Mouse (Mus musculus): ENCODE measurements around the gene Fam189a1. TPM values are rescaled to one million over a fixed set of nuclear protein-coding genes. Genes with fewer than 3 reads are reported as not detected.
A peak's percentile ranks its signal among the peaks of the same experiment; 100 is the strongest.

The Fam189a1 gene
- total RNA-seq, 2 experiments from 2014 or later = 68.2 to 70.8 TPM

- DNase-seq = peak; percentile 64 to 75
These were observed 206.2 kb downstream of the Fam189a1 start for GRCm38 (mm10) chr7:64949910-64950770.

DNA sequence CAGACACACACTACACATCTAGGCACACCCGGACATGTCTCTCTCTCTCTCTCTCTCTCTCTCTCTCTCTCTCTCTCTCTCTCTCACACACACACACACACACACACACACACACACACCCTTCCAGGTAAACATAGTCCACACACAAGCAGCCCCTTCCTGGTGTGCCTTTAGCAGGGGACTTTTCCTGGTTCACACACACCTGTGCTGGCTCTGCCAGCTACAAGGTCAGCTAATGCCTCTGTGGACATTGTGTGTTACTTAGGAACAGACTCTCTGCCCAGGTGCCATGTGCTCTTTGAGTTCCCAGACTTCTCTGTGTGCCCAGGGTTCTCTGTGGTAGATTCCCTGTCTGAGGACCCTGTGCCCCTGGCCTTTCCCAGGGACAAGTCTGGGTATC is 206.9 kb downstream of the Fam189a1 start:
- no peak for DNase-seq

- DNase-seq = no peak
These were observed 211.7 kb downstream of the Fam189a1 start for GRCm38 (mm10) chr7:64944686-64945085.

- DNase-seq = no peak
These were observed 212.2 kb downstream of the Fam189a1 start for GRCm38 (mm10) chr7:64944175-64944574.

DNA sequence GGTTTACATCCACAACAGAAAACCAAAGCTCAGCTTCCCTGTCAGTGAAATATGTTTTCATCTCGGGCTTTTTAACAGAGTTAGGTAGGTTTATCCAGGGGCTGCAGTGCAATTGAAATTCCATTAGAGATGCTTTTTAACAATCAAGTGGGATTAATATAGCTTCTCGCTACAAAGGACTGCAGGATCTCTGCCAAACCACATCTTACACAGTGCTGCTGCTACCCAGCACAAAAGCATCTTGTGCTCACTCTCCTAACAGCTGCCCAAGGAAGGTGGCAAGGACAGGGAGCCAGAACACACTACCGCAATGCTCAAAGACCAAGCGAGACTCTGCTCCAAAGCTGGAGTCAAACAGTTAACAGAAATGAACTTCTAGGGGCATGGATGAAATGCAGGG is 219.4 kb downstream of the Fam189a1 start:
- DNase-seq = no peak

DNA sequence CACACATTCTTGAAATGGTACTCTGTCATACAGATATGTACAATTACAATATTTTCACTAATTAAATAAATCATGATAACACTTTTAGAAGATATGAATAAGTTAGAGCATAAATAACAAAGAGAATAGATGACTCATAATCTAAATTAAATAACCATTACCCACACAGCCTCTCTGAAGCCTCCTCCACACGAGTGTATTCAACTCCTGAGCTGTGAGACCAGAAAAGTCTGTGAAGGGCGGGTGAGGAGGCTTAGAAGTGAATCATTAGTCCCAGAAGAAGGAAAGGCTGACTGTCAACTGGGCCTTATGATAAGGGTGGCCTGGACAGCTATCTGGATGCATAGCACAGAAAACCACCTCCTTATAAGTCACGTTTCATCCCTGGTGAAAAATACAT is 222.3 kb downstream of the Fam189a1 start:
- DNase-seq = no peak

GRCm38 (mm10) chr7:64930980-64931379 is 225.4 kb downstream of the Fam189a1 start:
- DNase-seq = no peak

DNA sequence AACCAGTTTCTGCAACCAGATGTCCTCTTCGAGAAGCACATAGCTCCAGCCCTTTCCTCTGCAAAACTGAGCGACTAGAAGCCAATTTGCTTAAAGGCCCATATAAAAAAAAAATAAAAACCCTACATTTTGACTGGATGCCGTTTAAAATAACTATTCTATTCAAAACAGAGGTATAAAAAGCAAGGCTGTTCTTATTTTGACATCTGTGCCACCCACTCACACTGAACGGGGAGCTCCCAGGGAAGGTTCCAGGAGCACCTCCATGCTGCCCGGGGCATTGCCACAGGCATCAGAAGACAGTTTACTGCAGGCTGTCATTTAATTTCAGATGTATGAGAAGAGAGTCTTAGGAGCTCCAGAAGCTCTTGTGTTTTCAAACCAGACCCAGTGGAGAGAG is 232.5 kb downstream of the Fam189a1 start:
- DNase-seq = peak in 1 of 2 experiments; percentile 26

GRCm38 (mm10) chr7:64921189-64921588 is 235.2 kb downstream of the Fam189a1 start:
- no peak for DNase-seq

DNA sequence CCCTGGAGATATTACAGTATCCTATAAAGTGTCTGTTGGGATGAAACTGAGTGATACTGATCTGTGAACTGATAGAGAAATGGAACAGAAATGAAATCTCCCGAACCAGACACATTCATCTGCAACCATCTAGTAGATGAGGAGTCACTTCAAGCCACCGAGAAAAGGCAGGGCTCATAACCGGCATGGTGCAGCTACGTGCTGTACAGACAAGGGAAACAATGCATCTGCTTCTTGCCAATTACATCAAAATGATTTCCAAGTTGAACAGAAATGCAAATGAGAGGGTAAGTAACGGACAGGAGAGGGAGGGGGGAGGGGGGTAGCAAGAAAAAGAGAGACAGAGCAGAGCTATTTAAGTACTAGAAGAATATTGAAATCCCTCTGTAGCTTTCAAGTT is 235.6 kb downstream of the Fam189a1 start:
- DNase-seq = no peak

DNA sequence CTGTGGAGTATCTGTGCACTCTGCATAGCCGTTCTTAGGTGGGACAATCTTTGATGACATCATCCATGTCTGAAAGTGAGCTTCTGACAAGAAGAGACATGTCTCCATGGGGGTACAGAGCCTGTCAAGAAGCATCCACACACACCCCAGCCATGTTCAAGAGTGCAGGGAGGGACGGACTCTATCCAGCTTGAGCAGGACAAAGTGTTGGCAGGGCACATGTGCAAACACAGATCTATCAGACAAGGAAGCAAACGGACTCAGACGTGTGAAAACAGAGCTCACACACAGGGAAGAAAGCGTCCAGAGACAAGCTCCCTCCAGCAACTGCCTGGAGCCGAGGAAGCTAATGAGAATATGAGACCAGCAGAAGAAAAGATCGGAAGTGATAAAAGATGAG is 239.7 kb downstream of the Fam189a1 start:
- DNase-seq = no peak

- peak in 1 of 2 experiments; percentile 23 for DNase-seq
These were observed 241.2 kb downstream of the Fam189a1 start for GRCm38 (mm10) chr7:64915121-64915520.

DNA sequence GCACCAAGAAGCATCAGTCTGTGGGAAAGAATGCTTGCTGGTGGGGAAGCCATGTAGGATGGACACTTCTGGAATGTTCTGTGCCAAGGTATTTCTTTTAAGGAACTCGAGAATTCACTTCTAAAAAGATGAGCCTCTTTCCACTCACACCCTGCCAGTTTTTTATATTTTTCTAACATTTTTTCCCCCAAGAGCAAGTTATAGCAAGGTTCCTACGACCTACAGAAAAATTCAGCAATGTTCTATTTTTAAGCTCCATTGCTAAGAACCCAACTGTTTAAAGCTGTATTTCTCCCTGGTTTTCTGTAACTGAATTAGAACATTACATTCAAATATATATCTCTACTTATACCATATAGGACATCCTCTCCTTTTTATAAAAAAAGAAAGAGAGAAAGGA is 244.4 kb downstream of the Fam189a1 start:
- no peak for DNase-seq

- no peak for DNase-seq
These were observed 246.2 kb downstream of the Fam189a1 start for GRCm38 (mm10) chr7:64910208-64910607.

GRCm38 (mm10) chr7:64906955-64907354 is 249.4 kb downstream of the Fam189a1 start:
- DNase-seq = no peak

DNA sequence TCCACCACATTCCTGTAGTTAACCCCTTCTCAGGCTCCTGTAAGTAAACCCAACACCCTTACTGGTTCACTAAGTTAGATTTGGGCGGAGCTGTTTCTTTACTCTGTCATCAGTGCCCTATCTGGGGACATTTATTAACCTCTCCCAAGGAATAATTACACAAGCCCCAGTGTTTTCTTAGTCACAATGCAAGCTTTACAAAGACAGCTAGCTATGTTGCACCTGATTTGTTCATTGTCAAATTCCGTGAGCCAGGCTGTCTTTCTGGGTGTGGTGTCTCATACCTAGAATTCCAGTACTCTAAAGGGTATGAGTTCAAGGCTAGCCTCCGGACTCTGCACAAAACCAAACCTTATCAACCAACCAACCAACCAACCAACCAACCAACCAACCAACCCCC is 250.9 kb downstream of the Fam189a1 start:
- DNase-seq = no peak

GRCm38 (mm10) chr7:64900249-64900648 is 256.1 kb downstream of the Fam189a1 start:
- no peak for DNase-seq

GRCm38 (mm10) chr7:64896587-64896986 is 259.8 kb downstream of the Fam189a1 start:
- DNase-seq = no peak

GRCm38 (mm10) chr7:64895685-64896101 is 260.7 kb downstream of the Fam189a1 start:
- DNase-seq = no peak

DNA sequence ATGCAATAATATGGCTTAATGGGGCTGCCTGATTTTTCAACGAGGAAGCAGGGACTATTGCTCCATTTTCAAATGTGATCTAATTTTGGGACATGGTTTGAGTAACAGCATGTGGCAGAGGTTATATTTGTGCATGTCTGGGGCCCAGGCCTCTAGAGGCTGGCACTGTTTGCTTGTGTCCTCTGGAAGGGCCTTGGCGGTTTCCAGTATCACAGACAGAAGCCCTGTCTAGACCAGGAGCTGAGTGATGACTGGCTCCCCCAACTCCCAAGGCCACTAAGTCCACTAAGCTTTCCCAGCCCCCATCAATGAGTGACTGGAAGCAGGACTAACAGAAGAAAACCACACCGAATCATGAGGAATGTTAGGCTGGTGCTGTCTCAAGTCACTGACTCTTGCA is 265.2 kb downstream of the Fam189a1 start:
- DNase-seq = no peak

DNA sequence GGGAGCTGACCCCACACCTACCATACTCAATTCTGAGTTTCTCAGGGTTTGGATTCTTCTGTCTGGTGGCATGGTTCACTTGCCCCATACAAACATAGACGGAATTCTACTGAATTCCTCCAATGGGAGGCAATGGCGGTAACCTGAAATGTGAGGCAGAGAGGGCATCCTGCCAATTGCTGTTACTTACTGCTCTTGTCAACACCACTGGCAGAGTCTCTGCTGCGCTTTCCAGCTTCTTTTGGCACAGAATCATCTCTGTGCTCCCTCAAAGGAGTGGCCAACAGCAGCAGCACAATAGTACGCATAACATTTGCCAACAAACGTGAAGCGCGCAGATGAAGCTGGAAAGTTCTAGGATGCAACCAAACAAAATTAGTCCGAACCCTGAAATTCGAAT is 266.5 kb downstream of the Fam189a1 start:
- no peak for DNase-seq

GRCm38 (mm10) chr7:64884187-64884862 is 272.0 kb downstream of the Fam189a1 start:
- DNase-seq = no peak

- DNase-seq = no peak
These were observed 274.1 kb downstream of the Fam189a1 start for GRCm38 (mm10) chr7:64882243-64882642.

DNA sequence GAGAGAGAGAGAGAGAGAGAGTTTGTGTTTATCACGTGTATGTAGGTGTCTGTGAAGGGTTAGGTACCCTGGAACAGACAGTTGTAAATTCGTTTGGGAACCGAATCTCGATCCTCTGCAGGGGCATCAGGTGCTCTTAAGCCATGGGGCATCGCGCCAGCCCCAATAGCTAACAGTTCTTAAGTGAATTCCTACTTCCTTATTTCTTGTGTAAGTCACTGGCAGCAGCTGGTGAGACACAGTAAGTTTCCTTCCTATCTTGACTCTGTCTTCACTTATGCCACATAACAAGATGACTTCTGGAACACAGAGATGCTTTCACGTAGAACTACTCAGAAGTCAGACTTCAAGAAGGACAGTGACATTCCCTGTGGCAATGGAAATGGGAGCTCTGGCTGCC is 275.0 kb downstream of the Fam189a1 start:
- no peak for DNase-seq

Data from layer of hippocampus, postnatal 36 days (tissue).